Mouse (Mus musculus): Measurements from ENCODE around the gene Gda. TPM values are rescaled to one million over a fixed set of nuclear protein-coding genes. Genes with fewer than 3 reads are reported as not detected.

Gene Gda
- 0.10 TPM in 2 replicates for polyA plus RNA-seq (2016; fragmentation: Nextera tagmentation; extraction: Ambion mirVana)

DNA sequence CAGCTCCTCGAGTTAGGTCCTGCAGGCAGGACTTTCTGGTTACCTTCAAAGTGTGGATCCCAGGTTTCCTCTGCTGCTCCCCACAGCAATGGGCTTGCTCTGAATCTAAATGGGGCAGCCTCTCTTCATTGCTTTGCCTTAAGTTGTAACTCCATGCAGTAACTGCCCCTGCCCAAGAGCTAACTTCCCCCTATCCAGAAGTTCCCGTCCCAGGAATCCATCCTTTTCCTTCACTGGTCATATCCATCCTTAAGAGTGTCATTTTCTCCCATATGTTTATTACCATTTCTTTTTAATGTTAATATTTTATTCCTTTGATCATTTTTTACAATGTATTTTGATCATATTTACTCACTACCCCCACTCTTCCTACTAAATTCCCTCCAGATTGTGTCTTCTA, at the start of gene Gda:
Gene Gda, minus strand, starts transcription at position 101 of the 400 bp plus-strand sequence.
- Histone ChIP-seq H3K4me2 (replicated peaks) (peak within 1 kb of the TSS; percentile 76), H3K27me3 (replicated peaks) (peaks cover 15% of the 10 kb centered on the region), H3K4me1 (peaks cover 7% of the 10 kb centered on the region), H3K27ac (no peak within 1 kb of the TSS), H3K36me3 (no peaks in the 10 kb centered on the region), H3K9ac (peak within 1 kb of the TSS; percentile 27), H3K9me3 (0 out of 2 replicates have a peak, but pooled peaks cover 4% of the 10 kb centered on the region), H3K4me3 (peak within 1 kb of the TSS; percentile 37)
- 56% methylated on average over 2 of the region's 2 CpGs for WGBS
- no peak for ATAC-seq (ENCODE audit: low FRiP score, low read depth)

DNA sequence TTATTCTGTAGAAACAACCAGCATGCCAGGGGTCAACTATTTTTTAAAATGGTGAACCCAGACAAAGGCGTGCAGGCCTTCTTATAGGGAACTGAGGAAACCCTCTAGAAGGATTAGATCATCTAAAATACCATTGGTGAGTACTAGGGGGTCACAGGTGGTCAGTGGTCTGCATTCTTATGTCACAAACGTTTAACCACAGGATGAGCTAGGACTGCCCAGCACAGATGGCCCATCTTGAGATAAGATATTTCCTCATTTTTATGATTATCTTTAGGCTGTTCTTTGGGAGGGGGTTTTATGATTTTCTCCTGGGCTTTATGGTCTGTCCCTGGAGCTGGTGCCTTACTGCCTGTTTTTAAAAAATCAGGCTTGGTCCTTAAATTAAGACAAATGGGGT, 47.0 kb upstream of the Gda start:
- H3K9me3 ChIP-seq = 0 out of 2 replicates have a peak, but pooled peaks cover 3% of the 10 kb centered on the region
- no peak overlapping the region for H3K4me3 ChIP-seq
- no peak for ATAC-seq (ENCODE audit: low FRiP score, low read depth)
- no peak overlapping the region for H3K9ac ChIP-seq
- no peak overlapping the region for H3K4me2 ChIP-seq (replicated peaks)
- WGBS = 84% methylated on average over 2 of the region's 2 CpGs
- H3K4me1 ChIP-seq = no peaks in the 10 kb centered on the region
- H3K27me3 ChIP-seq (replicated peaks) = no peaks in the 10 kb centered on the region
- no peaks in the 10 kb centered on the region for H3K36me3 ChIP-seq
- H3K27ac ChIP-seq = no peak overlapping the region

DNA sequence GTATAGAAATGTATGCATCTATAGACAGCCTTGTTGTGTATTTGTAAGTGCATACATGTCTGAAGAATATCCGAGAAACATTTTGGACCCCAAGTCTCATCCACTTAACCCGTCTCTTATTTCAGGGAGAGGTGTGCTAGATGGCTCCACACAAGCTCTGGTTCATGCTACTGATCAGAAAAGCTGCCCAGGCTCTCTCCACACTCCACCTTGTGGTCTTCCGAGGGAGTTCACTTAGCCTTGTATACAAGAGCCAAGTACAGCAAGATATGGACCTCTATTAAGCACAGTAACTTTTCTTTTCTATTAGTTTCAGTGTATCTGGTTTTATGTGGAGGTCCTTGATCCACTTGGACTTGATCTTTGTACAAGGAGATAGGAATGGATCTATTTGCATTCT, 36.9 kb upstream of the Gda start:
- H3K9ac ChIP-seq = no peak overlapping the region
- H3K27ac ChIP-seq = no peak overlapping the region
- no peak for ATAC-seq (ENCODE audit: low FRiP score, low read depth)
- no peaks in the 10 kb centered on the region for H3K4me1 ChIP-seq
- H3K9me3 ChIP-seq = no peaks in the 10 kb centered on the region
- no peak overlapping the region for H3K4me3 ChIP-seq
- H3K36me3 ChIP-seq = no peaks in the 10 kb centered on the region
- no peak overlapping the region for H3K4me2 ChIP-seq (replicated peaks)
- H3K27me3 ChIP-seq (replicated peaks) = no peaks in the 10 kb centered on the region
- 62% methylated on average over 3 of the region's 3 CpGs for WGBS

DNA sequence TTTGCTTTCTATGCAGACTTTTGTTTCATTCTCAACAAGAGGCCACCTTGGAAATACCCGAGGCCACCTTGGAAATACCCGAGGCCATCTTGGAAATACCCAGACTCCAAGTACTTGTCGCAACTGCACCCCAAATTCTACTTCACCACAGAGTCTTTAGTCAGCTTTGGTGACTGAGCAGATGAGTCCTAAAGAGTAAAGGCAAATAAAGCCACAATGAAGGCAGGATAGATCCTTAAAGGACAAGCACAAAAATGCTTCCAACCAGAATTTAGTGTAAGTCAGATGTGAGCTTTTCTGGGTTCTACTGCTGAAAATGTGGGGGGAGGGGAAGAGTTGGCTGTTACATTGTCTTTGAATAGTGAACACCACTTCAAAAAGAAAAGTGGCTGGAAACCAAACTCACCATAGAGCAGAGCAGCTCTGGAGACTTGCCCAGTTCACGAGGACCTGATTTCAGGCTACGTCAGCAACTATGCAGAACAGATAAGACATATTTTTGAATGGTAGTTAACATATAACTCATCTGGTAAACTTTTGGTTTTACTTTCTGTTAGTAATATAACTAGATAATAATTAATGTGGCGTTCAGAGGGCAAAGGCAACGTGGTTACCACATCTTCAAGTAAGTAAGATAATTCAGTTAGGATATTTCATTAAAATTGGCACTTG, 34.5 kb upstream of the Gda start:
- Histone ChIP-seq H3K9me3 (no peaks in the 10 kb centered on the region), H3K4me1 (no peaks in the 10 kb centered on the region), H3K27ac (no peak overlapping the region), H3K4me2 (replicated peaks) (no peak overlapping the region), H3K27me3 (replicated peaks) (no peaks in the 10 kb centered on the region), H3K9ac (no peak overlapping the region), H3K36me3 (no peaks in the 10 kb centered on the region), H3K4me3 (no peak overlapping the region)
- WGBS = 89% methylated on average over 7 of the region's 7 CpGs
- ATAC-seq (ENCODE audit: low FRiP score, low read depth) = no peak

DNA sequence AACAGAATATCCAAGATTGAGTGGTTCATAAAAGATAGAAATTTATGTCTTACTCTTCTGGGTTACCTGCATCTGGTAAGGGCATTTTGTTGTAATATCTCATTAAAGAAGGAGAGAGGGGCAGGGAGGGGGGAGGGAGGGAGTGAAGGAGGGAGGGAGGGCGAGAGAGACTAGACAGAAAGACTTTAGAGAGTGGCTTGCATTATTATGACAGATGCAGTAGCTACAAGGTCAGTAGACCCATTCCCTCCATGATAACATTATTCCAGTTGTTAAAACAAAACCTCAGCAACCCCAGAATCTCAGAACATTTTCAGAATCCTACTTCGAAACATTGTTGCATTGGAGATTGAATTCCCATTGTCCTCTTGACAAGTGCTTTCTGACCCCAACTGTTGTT, 33.9 kb upstream of the Gda start:
- Histone ChIP-seq H3K4me2 (replicated peaks) (no peak overlapping the region), H3K4me1 (no peaks in the 10 kb centered on the region), H3K9ac (no peak overlapping the region), H3K36me3 (no peaks in the 10 kb centered on the region), H3K27ac (no peak overlapping the region), H3K4me3 (no peak overlapping the region), H3K27me3 (replicated peaks) (no peaks in the 10 kb centered on the region), H3K9me3 (no peaks in the 10 kb centered on the region)
- ATAC-seq (ENCODE audit: low FRiP score, low read depth) = no peak
- WGBS = 72% methylated on average over 2 of the region's 2 CpGs

DNA sequence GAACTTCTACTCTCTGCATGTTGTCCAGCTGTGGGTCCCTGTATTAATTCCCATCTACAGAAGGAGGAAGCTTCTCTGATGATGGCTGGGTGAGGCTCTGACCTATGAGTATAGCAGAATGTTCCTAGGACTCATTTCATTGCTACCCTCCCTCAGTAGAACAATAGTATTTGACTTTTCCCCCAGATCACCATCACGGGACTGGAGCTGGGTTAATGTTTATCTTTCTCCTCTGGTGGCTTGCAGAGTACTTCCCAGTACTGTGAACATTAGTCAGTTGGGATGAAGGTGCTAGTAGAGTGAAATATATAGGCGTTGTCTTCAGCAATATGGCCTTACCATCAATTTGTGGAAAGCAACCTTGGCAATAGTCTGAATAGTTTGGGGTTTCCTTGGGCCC, 31.5 kb upstream of the Gda start:
- no peak overlapping the region for H3K27ac ChIP-seq
- H3K27me3 ChIP-seq (replicated peaks) = no peaks in the 10 kb centered on the region
- 65% methylated on average over 2 of the region's 2 CpGs for WGBS
- no peak overlapping the region for H3K4me3 ChIP-seq
- H3K4me1 ChIP-seq = no peaks in the 10 kb centered on the region
- H3K9me3 ChIP-seq = no peaks in the 10 kb centered on the region
- H3K9ac ChIP-seq = no peak overlapping the region
- no peak for ATAC-seq (ENCODE audit: low FRiP score, low read depth)
- H3K4me2 ChIP-seq (replicated peaks) = no peak overlapping the region
- no peaks in the 10 kb centered on the region for H3K36me3 ChIP-seq

DNA sequence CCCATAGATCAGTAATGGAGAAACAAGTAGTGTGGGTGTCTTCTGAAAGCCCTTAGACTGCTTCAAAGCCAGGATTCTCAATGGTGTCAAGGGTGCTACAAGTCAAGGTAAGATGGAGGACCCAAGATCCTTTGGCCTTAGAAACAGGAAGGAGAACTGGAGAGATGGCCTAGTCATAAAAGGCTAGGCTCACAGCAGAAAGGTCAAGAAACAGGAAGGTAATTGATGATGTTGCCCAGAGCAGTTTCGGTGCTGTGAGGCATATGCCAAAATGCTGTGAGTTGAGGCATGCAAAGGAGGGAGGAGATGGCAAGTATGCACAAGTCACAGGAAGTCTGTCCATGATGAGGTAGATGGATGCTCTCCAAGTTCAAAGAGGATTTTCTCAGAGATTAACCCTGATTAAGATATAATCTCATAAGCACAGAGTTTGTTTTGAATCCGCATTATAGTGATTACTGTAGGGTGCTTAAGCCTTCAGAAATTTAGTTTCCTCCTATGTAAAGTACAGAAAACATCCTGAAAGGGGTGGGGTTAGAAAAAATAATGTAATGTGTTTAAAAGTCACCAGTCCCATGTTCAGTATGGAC, 26.2 kb upstream of the Gda start:
- no peak overlapping the region for H3K4me2 ChIP-seq (replicated peaks)
- no peak for ATAC-seq (ENCODE audit: low FRiP score, low read depth)
- H3K36me3 ChIP-seq = no peaks in the 10 kb centered on the region
- H3K4me1 ChIP-seq = no peaks in the 10 kb centered on the region
- H3K4me3 ChIP-seq = no peak overlapping the region
- no peak overlapping the region for H3K9ac ChIP-seq
- 93% methylated on average over 2 of the region's 2 CpGs for whole genome bisulfite sequencing
- H3K9me3 ChIP-seq = no peaks in the 10 kb centered on the region
- no peak overlapping the region for H3K27ac ChIP-seq
- no peaks in the 10 kb centered on the region for H3K27me3 ChIP-seq (replicated peaks)

DNA sequence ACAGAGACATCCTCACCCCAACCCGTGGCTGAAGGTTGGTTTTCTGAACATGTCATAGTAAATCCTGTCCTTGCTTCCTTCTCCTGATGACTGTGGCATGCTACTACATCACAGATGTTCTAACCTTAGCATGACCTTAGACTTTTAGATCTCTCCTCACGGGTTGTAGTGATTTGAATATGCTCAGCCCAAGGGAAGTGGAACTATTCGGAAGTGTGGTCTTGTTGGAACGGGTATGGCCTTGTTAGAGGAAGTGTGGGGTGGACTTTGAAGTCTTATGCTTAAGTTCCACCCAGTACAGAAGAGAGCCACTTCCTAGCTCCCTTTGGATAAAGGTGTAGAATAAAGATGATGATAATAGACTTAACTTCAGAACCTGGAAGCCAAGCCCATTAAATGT, 22.6 kb upstream of the Gda start:
- Histone ChIP-seq H3K4me3 (no peak overlapping the region), H3K36me3 (no peaks in the 10 kb centered on the region), H3K9me3 (no peaks in the 10 kb centered on the region), H3K9ac (no peak overlapping the region), H3K4me2 (replicated peaks) (no peak overlapping the region), H3K4me1 (no peaks in the 10 kb centered on the region), H3K27me3 (replicated peaks) (no peaks in the 10 kb centered on the region), H3K27ac (no peak overlapping the region)
- 80% methylated on average over 4 of the region's 4 CpGs for WGBS
- ATAC-seq (ENCODE audit: low FRiP score, low read depth) = no peak

DNA sequence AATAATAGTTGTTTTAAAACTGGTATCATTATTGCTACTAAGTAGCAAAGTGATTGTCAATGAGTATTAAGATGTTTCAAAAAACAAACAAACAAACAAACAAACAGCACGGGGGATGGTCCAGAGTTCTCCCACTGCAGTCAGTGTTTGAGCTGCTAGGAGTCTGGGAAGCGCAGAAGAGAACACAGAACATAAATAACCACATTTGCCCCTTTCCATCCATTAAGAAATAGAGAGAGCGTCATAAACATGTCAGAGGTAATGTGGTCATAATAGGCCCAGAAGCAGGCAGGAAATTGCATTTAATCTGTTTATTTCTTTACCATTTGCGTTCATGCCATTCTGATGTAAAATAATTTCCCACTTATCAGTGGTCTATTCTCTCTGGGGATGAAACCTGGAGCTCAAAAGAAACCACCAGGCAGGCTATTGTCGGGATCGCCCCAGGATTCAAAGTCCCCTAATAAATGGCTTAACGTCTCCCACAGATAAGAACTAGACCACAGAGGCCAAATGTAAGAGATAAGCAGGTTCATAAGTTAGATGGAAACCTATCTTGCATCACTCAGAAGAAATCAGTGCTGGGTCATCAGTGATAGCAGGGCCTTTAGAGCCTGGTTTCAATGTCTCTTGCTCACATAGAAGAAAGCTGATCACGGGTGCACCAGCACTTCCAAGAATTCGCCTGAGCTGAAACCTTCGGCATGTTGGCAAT, 20.7 kb upstream of the Gda start:
- Histone ChIP-seq H3K27me3 (replicated peaks) (no peaks in the 10 kb centered on the region), H3K4me2 (replicated peaks) (no peak overlapping the region), H3K4me3 (no peak overlapping the region), H3K27ac (no peak overlapping the region), H3K4me1 (no peaks in the 10 kb centered on the region), H3K9ac (no peak overlapping the region), H3K9me3 (no peaks in the 10 kb centered on the region), H3K36me3 (no peaks in the 10 kb centered on the region)
- ATAC-seq (ENCODE audit: low FRiP score, low read depth) = no peak
- 49% methylated on average over 10 of the region's 10 CpGs for WGBS

DNA sequence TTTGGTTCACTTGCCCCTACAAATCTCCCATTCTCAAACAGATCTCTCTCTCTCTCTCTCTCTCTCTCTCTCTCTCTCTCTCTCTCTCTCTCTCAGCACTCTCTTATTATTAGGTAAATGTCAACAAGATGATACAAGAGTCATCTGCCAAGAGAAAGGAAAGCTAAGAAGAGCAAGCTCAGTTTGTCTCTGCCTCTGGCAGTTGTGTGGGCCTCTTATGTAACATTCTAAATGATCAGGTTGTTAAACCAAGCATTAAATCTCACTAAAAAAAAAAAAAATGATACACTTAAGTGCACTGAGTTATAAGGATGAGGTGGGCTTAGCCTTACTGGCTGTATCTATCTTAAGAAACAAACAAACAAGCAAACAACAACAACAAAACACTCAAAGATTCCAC, 18.1 kb upstream of the Gda start:
- H3K4me2 ChIP-seq (replicated peaks) = no peak overlapping the region
- no peak for ATAC-seq (ENCODE audit: low FRiP score, low read depth)
- no peak overlapping the region for H3K9ac ChIP-seq
- no peaks in the 10 kb centered on the region for H3K36me3 ChIP-seq
- no peak overlapping the region for H3K27ac ChIP-seq
- no peaks in the 10 kb centered on the region for H3K4me1 ChIP-seq
- no peaks in the 10 kb centered on the region for H3K27me3 ChIP-seq (replicated peaks)
- no peaks in the 10 kb centered on the region for H3K9me3 ChIP-seq
- no peak overlapping the region for H3K4me3 ChIP-seq

DNA sequence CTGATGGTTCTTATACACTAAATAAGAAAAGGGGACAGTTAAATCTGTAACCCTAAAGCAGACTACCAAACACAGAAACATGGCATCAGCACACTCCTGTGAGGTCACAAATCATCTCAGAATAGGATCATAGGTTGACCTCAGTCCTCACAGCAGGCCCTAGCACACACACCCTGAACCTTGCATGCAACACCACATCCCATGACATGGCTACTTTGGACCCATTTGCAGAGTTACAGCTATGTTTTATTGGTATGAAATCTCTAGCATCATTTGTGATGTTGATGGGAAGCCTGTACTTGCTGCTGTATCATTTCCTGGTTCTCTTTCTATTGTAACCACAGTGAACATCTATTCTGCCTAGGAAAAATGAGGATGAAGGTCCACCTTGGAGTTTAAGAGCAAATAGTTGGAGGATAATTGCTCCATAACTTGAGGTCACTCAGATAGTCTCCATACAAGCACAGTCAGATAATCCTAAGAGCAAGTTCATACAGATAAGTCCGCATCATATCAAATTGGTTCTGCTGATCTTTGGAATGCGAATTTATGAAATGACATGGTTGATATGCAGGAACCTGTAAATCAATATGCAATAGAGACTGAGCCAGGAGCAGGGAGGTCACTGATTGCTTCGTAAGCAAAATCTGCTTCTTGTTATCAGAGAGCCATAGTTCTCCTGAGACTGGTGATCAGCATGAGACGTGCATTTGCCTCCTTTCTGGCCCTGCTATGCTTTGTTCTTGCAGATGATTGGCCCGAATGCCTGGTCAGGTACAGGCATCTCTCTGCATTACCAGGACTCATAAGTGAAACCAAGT, 14.1 kb upstream of the Gda start:
- Histone ChIP-seq H3K4me2 (replicated peaks) (no peak overlapping the region), H3K36me3 (no peaks in the 10 kb centered on the region), H3K27me3 (replicated peaks) (no peaks in the 10 kb centered on the region), H3K9ac (no peak overlapping the region), H3K4me1 (no peaks in the 10 kb centered on the region), H3K9me3 (no peaks in the 10 kb centered on the region), H3K4me3 (no peak overlapping the region), H3K27ac (no peak overlapping the region)
- WGBS = 85% methylated on average over 5 of the region's 5 CpGs
- ATAC-seq (ENCODE audit: low FRiP score, low read depth) = no peak

DNA sequence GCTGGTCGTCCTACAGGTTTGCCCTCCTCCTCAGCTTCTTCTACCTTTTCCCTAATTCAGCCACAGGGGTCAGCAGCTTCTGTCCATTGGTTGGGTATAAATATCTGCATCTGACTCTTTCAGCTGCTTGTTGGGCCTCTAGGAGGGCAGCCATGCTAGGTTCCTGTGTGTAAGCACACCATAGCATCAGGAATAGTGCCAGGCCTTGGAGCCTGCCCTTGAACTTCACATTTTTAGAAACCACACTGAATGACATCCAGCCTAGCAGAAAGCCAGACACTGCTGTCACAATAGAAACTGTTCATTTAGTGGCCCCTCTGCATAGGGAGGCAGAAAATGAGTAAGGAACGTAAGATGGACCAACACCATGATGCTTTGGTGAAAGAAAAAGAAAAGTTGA, 8.9 kb upstream of the Gda start:
- no peak overlapping the region for H3K4me3 ChIP-seq
- no peaks in the 10 kb centered on the region for H3K36me3 ChIP-seq
- H3K9ac ChIP-seq = no peak overlapping the region
- no peaks in the 10 kb centered on the region for H3K27me3 ChIP-seq (replicated peaks)
- no peaks in the 10 kb centered on the region for H3K9me3 ChIP-seq
- 86% methylated on average over 2 of the region's 2 CpGs for WGBS
- no peak overlapping the region for H3K4me2 ChIP-seq (replicated peaks)
- H3K4me1 ChIP-seq = no peaks in the 10 kb centered on the region
- no peak for ATAC-seq (ENCODE audit: low FRiP score, low read depth)
- H3K27ac ChIP-seq = no peak overlapping the region

Measured in neural tube, embryonic 12.5 days (tissue).